Mouse (Mus musculus) right cerebral cortex, adult 18-20 months (tissue): ENCODE data around the gene Akap8l.

Experiments
- DNase-seq: peaks from one replicate; pipeline ENCODE4 v3.0.0; 2022; ENCODE audit warnings: mixed read lengths

Gene Akap8l

DNA sequence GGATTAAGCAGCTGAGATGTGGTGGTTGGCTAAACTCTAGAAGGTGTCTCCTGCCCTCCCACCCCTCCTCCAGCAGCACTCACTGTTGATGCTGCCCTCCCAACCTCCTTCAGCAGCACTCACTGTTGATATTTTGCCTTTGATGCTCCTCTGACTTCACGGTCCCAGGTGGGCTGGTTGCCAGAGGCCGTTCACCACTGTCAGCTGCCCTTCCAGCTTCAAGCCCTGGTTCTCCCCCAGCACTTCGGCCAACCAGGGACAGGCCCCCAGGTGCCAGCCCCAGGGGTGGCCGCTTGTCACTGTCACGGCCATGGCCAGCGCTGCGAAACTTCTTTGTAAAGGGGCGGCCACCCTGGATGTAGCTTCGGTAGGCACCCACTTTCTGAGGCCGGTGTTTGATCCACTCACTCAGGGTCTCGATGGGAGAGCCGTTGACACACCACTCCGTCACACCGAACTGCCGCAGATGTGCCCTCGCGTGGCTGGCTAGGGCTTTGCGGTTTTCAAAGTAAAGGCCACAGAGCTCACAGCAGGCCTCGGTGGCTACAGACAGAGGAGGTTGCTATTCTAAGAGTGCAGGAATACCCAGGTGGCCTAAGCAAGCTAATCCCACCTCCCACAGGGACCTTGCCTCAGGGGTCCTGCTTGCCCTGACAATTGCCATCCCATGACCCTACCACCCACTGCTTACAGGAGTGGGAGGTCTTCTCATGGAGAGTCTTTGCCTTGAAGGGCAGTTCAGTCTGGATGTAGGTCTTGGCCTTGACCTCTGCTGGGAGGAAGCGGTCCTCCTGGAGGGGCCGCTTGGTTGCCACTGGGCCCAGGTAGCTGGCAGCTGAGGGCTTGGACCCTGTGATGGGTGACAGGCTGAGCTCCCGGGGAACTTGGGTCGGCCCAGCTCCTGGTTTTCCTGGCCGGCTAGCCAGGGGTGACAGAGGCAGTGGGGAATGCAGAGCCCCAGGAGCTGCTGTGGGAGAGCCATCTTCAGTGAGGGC is 6.7 kb upstream of the Akap8l start:
- no peak for DNase-seq

DNA sequence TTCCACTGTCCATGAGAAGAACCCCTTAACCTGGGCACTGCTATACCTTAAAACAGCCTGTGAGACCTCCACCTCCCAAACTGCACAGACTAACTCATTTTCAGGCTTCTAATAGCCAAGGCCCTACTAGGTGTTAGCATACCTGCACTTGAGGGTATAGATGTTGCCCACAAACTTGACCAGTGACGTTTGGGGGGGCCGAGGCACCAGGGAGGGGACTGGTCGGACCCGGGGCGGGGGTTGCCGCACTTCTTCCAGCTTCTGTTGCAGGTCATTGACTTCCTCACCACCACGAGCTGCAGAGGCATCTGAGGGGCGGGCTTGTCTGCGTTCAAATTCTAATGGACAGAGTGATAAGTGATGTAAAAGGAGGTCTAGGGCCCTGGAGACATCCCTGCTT is 5.9 kb upstream of the Akap8l start:
- no peak for DNase-seq

DNA sequence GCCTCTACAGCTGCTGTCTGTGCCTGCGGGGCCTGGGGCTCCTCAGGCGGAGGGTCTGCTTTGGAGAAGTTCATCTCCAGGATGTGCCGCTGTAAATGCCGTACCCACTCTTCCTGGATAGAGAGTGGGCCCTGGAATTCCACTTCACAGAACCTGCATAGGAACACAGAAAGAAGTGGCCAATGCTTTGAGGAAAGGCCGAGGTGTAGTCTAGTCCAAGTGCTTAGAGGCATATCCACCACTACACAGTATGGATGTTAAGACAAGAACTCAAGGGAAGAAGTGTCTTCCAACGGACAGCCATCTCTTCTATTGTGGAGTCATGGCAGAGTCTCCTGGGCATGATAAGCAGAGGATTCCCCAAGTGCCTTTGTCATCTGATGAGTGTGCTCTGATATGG is 4.6 kb upstream of the Akap8l start:
- no peak for DNase-seq

DNA sequence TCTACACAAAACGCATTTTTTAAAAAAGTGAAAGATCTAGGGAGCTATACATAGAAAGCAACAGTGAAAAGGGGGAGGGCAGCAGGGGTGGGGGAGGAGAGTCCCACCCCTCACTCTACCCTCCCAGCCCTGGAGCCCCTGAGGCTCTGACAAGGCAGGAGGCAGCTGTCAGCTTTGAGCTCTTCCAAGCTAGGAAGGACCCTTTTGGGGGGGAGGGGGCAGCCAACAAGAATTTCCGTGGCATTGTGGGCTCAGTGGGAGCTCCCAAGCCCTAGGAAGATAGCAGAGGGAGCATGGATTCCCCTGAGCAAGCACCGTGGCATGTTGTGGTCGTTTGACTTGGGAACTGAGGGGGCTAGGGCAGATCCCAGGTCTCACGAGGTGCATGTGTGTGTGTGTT is 3.8 kb upstream of the Akap8l start:
- DNase-seq, result no peak

- DNase-seq, result peak; percentile 80
These were observed 3.3 kb upstream of the Akap8l start for GRCm38 (mm10) chr17:32353696-32354095.

- DNase-seq, result no peak
These were observed 1.3 kb upstream of the Akap8l start for GRCm38 (mm10) chr17:32351726-32352125.

- DNase-seq, result no peak
These were observed 862 bp upstream of the Akap8l start for GRCm38 (mm10) chr17:32351269-32351668.

GRCm38 (mm10) chr17:32349851-32350381 is 491 bp downstream of the Akap8l start:
- peak; percentile 58 for DNase-seq

- peak; percentile 55 for DNase-seq
These were observed 1.2 kb downstream of the Akap8l start for GRCm38 (mm10) chr17:32349037-32349732.

DNA sequence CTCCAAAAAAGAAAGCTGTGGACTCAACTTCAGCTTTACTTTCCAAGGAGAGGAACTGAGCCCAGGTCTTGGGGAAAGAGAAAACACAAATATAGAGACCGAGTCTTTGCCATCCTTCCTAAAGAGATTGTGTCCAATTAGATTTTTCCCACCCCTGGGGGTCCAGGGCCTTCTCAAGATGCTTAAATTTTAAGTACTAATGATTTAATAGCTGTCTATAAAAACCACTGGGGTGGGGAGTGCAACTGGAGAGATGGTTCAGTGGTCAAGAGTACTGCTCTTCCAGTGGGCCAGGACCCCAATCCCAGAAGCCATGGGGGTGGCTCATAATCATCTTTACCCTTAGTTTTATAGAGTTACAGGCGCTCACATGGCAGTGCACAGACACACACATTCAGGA is 2.0 kb downstream of the Akap8l start:
- DNase-seq, result no peak

GRCm38 (mm10) chr17:32341102-32341501 is 9.3 kb downstream of the Akap8l start:
- no peak for DNase-seq

- DNase-seq, result no peak
These were observed 10.3 kb downstream of the Akap8l start for GRCm38 (mm10) chr17:32340110-32340509.

DNA sequence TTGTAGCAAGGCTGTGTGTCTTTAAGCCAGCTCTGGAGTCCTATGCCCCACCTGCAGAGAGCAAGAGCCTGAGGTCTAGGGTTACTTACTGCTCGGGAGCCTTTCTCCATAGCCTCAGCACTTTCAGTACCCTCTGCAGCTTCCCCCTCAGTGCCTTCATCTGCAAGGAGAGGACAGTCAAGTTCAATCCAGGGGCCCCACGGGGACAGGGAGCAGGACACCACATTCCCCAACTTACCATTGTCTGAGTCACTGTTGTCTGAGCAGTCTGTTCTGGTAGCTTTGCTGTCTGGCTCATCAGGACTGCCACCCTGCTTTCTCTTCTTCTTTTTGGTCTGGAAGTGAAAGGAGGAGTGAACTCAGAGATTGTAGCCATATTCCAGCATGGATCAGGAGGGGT is 14.5 kb downstream of the Akap8l start:
- DNase-seq, result no peak

GRCm38 (mm10) chr17:32334921-32335320 is 15.5 kb downstream of the Akap8l start:
- DNase-seq, result no peak

- DNase-seq, result no peak
These were observed 16.6 kb downstream of the Akap8l start for GRCm38 (mm10) chr17:32333675-32334303.

- DNase-seq, result no peak
These were observed 22.9 kb downstream of the Akap8l start for GRCm38 (mm10) chr17:32327501-32327900.

GRCm38 (mm10) chr17:32322809-32323208 is 27.6 kb downstream of the Akap8l start:
- no peak for DNase-seq

DNA sequence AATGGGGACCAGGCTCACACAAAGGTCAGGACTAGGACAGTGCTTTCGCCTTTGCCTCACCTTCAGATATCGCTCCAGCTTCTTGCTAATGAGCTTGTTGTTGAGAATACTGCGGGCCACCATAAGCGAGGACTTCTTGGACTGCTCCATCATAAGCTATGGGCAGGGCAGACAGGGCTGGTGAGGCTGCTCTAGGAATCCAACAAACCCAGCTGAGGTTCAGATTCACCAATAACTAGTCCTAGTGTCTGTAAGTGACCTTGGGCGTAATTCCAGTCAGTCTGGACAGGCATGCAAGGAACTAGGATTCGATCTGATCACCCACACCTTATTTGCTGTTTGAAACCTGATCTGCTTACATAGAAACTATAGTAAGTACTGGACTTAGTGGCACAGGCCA is 28.6 kb downstream of the Akap8l start:
- DNase-seq, result no peak

GRCm38 (mm10) chr17:32321390-32321734 is 29.0 kb downstream of the Akap8l start:
- no peak for DNase-seq

- peak; percentile 99 for DNase-seq
These were observed 29.6 kb downstream of the Akap8l start, which contains the start of gene Akap8 for GRCm38 (mm10) chr17:32320597-32321389. Gene Akap8 (minus strand): TSS chr17:32321238.

DNA sequence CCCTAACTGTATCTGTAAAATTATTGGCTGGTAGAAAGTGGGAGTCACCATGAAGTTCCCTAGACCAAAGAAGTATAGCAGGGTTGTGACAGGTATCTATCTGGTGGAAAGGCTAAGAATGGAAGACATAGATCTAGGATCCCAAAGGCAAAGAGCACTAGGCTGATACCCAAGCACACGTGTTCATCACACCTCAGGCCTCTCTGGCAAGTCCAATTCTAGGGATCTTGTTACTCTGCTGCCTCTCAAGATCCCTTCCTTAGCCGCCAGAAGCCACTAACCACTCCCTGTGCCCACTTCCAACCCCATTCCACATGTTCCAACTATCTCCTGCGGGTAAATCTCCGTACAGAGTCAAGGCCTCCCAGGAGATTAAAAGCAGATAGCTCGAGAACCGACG is 30.5 kb downstream of the Akap8l start:
- DNase-seq, result no peak

GRCm38 (mm10) chr17:32317708-32318107 is 32.7 kb downstream of the Akap8l start:
- DNase-seq, result no peak
